Mouse (Mus musculus): ENCODE measurements around the gene Olfr461.
"Not testable (repeated sequence)": the region's sequence is repeated elsewhere in the genome, so short reads cannot be mapped to it uniquely, and the experiment has no call there.

Gene Olfr461

DNA sequence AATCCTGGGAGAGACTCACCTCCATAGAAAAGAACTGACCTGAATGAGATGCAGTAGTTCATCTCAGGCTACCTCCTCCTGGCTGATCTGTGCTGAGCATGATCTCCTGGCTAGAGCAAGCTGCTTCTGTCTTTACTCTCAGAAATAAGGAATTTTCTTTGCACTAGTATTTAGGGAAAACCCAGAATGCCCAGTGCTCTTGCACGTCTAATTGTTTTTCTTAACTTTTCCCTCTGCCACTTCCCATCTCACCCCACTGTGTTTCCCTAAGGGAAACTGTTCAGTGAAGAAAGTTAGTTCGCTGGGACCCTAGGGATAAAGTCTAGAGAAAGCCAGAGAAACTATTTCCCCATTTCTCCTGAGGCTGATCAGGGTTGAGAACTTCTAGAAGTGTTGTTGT lies at the start of gene Olfr461:
Olfr461 (minus strand) TSS at position 101 of the 400 bp plus-strand sequence.
- no peak for DNase-seq

DNA sequence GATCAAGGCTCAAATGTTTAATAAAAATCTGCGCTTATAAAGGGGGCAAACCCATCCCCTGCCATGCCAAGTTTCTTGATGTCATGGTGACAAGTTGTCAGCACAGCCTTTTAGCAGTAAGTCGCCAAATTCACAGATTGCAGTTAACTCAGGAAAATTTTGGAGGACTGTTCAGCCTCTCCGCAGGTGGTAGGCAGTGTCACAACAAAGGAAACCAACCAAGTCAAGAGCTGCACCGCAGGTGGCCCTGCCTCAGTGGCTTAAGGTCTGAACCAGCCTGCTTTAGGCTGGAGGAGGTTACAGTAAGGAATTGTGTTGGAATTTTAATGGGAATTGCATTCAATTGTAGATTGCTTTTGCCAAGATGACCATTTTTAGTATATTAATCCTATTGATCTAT lies 43.7 kb upstream of the Olfr461 start:
- DNase-seq, result not testable (repeated sequence)

DNA sequence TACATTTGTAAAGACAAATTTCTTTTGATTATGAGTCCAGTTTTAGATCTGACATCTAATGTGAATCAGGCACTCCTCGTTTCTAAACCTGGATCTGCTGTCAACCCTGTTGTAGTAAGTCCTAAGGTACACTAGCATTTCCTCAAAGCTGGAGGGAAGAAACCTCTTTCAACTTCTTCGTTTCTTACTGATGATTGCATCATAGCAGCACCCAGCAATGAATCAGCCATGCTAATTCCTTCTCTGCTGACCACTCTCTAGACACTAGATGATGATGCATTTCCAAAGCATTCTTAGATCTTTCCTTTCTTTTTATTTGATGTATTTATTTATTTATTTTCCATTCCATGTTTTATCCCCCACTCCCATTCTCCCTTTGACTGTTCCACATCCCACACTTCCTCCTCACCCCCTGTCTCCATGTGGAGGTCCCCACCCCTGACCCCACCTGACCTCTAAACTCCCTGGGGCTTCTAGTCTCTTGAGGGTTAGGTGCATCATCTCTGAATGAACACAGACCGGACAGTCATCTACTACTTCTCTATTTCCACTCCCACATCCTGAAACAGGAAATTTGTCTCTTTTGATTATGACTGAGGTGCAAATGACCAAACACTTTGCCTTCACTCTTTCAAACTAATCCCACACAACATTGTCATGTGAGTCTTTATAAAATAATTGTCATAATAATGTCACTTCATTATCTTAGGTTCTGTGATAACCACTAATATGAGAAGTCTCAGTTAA lies 40.1 kb upstream of the Olfr461 start:
- no peak for DNase-seq

DNA sequence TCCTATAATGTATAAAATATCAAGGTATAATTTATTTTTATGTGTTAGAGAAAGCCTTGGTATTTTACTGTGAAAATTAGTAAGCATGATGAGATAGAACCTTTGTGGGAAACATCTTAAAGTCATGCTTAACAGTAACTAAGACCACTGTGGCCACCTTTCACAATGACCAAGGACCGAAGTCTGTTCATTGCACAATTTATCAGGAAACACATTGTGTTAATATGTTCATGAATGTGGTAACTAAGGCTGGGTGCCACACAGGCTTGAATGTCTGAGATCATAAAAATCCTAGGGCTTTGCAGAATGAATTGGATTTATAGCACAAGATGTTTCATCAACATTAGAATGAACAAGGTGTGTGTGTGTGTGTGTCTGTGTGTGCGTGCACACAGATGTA lies 33.5 kb upstream of the Olfr461 start:
- no peak for DNase-seq

DNA sequence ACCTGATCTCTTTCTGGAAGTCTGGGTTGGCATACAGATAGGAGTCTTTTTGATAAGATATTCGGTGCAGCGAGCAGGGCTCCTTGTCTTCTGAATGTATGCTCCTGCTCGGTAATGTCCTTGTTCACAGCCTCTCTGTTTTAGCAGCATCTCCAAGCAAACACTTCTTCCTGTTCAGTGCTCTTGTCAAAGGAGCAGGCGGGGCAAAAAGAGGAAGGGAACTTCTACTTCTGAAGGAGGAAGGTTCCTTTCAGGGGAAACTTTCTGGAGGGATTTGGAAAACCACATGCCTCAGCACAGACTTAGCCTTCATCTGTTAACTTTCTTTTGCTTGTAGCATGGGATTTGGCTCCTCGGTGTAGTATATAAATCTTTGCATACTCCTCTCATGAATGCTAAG lies 30.8 kb upstream of the Olfr461 start, which contains the start of gene Clec5a:
Clec5a (minus strand) TSS at position 177 of the 400 bp plus-strand sequence.
- DNase-seq, result no peak

DNA sequence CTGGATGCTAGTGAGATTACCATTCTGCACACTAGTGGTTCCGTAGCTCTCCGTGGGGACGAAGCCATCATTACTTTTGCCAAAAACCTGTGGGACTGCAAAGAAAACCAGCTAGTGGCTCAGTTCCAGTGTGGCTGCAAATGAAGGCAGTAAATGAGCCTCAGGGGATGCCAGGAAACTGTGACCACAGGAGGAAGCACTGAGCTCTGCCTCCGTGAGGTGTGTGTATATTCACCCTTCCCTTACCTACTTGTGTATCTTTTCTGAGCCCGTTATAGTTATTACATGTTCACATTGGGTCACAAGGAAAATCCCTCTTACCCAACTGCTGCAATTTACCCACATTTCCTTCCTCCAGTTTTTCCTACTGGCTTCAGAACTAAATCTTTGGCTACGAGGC lies 29.5 kb upstream of the Olfr461 start:
- no peak for DNase-seq

DNA sequence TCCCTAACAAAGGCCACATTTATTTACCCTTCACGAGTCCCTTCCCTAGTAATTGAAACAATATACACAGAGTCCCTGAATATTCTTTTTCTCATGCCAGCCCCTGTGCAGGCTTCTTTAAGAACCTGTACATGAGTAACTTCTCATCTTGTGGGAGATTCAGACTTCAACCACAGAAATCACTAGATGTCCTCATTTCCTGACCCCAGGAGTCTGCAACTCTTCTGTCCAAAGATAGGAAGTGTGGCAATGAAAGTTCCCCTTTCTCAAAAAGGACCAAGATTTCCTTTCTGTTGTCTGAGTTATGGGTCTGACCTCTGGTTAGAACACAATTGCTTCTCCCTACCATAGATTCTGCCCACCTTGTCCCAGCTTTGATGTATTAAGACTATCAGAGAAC lies 21.5 kb upstream of the Olfr461 start:
- no peak for DNase-seq

DNA sequence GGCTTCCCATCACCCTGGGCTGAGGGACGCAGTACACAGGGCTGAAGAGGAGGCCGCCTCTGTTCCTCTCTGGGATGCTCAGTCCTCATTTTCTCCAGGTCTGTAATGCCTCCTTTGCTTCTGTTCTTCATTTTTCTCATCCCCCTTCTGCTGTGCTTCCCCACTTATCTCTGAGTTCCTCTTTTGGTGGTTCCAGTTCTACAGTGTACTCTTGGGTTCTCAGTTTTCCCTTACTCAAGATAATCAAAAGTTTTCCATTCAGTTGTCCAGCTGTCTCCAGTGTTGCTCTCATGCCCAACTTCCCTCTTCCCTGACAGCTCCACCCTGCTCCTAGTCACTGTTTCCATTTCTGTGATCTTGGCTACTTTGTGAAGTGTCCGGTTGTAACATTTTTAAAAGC lies 18.8 kb upstream of the Olfr461 start:
- no peak for DNase-seq

DNA sequence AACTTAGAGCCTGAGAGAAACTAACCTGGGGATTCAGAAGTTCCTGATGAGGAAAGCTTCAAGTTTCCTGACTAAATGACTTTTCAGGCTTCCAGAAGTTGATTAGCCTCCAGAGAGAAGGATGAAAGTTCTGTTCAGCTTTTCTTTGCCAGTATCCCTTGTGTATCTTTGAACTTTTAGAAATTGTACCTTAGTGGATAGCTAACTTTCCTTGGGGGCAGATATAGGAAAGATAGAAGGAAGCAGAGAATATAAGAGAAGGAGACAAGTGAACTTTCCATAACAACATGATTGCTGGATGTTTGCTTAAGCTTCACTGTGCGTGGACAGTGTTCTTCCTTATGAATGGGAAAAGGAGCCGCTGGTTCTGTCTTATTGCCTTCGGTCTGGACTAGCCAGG lies 14.3 kb upstream of the Olfr461 start, which contains the start of gene Olfr460:
Olfr460 (plus strand) TSS at position 301 of the 400 bp plus-strand sequence.
- no peak for DNase-seq

DNA sequence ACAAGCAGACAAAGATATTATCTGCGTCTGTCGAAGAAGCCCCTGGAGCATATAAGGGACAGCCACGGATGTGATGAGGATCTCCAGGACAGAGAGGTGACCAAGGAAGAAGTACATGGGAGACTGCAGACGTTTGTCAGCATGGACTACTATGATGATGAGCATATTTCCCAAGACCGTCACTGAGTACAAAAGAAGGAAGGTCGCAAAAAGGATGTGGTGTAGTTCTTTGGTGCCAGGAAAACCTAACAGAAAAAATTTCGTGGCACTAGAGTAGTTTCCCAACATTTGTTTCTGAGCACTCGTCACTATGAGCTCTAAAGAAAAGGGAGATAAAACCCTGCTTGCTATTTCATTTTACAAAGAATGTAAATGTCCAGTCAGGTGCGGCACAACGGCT lies 10.2 kb downstream of the Olfr461 start:
- DNase-seq, result no peak

DNA sequence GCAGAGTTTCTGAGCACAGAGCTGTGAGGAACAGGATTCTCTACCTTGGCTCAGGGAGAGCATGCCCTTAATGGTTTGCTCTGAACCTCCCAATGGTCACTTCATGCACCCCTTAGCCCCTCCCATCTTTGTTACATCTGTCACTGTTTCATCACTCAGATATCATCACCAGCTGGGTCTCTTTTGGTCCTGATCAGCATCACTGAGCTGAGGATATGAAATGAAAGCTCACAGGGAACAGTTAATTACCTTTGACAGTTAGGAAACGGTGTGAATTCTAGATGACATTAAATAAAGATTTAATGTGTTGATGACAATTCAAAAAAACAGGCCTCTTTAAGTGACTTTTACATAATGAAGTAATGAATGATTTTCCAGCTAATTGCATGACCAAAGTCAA lies 35.4 kb downstream of the Olfr461 start, which contains the start of gene Prss37:
Prss37 (minus strand) TSS at position 101 of the 400 bp plus-strand sequence.
- DNase-seq, result no peak

DNA sequence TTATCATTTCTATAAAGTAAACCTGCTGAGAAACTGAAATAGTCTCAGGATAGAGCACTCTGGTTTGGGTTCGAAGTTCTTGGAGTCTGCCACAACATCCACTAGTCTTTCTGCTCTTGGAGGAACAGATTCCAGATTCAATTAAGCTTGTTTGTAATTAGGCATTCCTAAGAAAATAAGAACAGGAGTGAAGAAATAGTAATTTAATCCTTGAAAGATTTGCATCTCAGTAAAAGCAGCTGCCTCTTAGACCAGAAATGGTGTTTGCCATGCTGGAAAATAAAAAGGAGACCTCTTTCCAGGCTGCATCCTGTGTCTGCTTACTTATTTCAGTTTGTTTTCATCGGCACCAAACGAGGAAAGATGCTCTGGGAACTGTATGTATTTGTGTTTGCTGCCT lies 61.6 kb downstream of the Olfr461 start, which contains the start of gene Tas2r108:
Tas2r108 (plus strand) TSS at position 301 of the 400 bp plus-strand sequence.
- no peak for DNase-seq

Data from thymus, postnatal 14 days (tissue).